Mouse (Mus musculus) right cerebral cortex, postnatal 4 days (tissue): ENCODE results near the gene Klk1.
A peak's percentile ranks its signal among the peaks of the same experiment; 100 is the strongest.
"Not testable (repeated sequence)": the region's sequence is repeated elsewhere in the genome, so short reads cannot be mapped to it uniquely, and the experiment has no call there.

Experiments used
- DNase-seq: peaks from one replicate; pipeline ENCODE4 v3.0.0-alpha.2; 2022

The Klk1 gene

DNA sequence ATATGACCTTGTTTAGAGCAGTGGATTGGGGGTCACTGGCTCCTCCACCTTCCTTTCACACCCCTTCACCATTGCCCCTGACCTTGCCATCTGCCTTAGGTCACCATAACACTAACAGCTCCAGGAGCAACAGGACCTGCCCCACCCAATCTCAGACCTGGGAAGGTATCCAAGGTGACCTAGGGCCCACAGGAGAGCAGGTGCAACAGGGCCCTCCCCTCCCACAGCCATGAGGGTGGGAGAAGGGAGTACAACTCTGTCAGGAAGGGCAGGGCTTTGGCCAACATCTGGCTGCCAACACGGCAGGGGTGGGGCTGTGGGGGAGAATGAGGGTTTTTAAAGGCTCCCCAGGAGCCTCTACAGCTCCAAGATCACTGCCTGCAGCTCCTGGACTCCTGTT is at the start of gene Klk1:
TSS of gene Klk1 (plus strand) at position 285 of the 400 bp plus-strand sequence.
- no peak for DNase-seq

GRCm38 (mm10) chr7:44179299-44180045 is 45.7 kb upstream of the Klk1 start:
- DNase-seq, result no peak

DNA sequence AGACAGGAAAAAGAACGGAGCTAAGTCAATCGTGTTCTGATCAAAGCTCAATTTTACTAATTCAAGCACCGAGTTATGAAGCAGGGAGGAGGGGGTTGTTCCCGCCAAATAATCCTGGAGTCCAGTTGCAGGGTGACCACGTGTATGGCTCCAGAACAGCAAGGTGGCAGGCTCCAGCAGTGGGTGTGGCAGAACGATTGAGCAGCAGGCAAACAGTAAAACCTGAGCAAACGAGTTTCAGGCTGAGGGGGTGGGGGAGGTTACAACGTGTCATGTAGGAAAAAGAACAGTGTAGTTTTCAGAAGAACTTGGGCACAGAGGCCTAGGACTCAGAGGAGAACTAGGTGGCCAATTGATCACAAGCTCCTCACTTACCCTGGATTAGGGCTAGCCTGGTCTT is 38.6 kb upstream of the Klk1 start:
- DNase-seq, result not testable (repeated sequence)

DNA sequence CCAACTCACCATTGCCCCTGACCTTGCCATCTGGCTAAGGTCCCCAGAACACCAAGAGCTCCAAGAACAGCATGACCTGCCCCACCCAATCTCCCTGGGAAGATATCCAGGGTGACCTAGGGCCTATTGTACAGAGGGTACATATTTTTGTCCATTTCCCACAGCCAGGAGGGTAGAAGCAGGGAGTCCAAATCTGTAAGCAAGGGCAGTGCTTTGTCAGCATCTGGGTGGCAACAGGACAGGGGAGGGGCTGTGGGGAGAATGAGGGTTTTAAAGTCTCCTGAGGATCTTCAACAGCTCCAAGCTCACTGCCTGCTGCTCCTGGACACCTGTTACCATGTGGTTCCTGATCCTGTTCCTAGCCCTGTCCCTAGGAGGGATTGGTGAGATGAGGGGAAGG is 37.2 kb upstream of the Klk1 start, which contains the start of gene Klk1b24:
TSS of gene Klk1b24 (plus strand) at position 301 of the 400 bp plus-strand sequence.
- DNase-seq, result not testable (repeated sequence)

DNA sequence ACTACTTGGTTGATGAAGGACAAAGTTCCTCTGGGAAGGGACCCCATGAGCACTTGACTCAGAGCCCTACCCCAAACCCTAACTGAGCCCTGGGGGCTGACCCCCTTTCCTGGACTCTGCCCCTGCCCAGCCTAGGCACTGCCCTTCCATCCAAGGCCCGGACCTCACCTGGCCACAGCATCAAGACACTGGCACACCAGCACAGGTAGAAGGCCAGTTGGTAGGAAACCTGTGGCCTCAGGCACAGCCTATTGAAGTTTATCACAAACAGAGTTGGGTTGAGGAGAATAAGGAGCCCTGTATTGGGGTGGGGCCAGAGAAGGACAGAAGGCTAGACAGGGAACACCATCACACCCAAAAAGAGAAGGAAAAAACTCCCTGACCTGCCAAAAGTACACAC is 31.7 kb upstream of the Klk1 start:
- not testable (repeated sequence) for DNase-seq

DNA sequence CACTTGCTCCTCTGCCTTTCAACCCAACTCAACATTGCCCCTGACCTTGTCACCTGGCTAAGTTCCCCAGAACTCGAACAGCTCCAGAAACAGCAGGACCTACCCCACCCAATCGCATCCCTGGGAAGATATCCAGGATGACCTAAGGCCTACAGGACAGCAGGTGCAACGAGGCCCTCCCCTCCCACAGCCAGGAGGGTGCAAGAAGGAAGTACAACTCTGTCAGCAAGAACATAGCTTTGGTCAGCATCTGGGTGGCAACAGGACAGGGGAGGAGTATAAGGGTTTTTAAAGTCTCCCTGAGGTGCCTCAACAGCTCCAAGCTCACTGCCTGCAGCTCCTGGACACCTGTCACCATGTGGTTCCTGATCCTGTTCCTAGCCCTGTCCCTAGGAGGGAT is 27.3 kb upstream of the Klk1 start, which contains the start of gene Klk1b3:
TSS of gene Klk1b3 (plus strand) at position 301 of the 400 bp plus-strand sequence.
- DNase-seq, result no peak

DNA sequence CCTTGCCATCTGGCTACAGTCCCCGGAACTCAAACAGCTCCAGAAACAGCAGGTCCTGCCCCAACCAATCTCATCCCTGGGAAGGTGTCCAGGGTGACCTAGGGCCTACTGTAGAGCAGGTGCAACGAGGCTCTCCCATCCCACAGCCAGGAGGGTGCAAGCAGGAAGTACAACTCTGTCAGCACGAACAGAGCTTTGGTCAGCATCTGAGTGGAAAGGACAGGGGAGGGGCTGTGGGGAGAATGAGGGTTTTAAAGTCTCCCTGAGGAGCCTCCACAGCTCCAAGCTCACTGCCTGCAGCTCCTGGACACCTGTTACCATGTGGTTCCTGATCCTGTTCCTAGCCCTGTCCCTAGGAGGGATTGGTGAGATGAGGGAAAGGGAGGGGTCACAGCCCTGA is 18.0 kb upstream of the Klk1 start, which contains the start of gene Klk1b4:
TSS of gene Klk1b4 (plus strand) at position 301 of the 400 bp plus-strand sequence.
- DNase-seq, result not testable (repeated sequence)

DNA sequence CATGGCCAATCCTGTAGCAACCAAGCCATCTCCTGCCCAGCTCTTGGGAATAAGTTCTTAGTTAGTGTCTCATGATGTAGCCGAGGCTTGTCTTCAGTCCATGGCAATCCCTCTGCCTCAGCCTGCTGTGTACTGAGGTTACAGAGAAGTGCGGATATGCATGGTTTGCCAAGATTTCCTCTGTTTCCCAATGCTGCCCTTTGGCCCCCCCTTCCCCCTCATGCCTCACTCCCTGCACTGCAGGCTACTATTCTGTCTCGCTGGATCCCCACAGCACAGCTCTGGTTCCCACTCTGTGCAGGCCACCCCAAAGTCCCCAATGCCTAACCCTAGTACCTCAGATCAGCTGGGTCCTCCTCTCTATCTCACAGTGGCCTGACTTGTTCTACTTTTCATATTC is 16.9 kb upstream of the Klk1 start:
- no peak for DNase-seq

DNA sequence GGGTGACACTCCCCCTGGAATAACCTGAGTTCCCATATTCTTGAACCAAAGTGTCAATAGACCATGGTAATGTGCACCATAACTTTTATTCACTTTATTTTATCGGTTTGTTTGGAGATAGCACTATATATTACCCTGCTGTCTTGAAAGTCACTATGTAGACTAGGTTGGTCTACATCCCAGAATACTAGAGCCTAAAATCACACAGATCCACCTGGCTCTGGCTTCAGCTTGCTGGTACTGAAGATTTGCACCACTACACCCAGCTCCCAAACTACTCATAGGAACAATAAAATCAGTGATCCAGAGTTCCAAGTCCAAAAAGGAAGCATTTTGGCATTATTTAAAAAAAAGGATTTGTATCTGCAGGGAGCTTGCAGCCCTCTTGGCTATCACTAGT is 9.5 kb upstream of the Klk1 start, which contains the start of gene Klk1b5:
TSS of gene Klk1b5 (plus strand) at position 301 of the 400 bp plus-strand sequence.
- no peak for DNase-seq

- DNase-seq, result not testable (repeated sequence)
Observed at GRCm38 (mm10) chr7:44221601-44222000, 3.6 kb upstream of the Klk1 start.

- not testable (repeated sequence) for DNase-seq
Observed at GRCm38 (mm10) chr7:44222335-44222734, 2.8 kb upstream of the Klk1 start.

DNA sequence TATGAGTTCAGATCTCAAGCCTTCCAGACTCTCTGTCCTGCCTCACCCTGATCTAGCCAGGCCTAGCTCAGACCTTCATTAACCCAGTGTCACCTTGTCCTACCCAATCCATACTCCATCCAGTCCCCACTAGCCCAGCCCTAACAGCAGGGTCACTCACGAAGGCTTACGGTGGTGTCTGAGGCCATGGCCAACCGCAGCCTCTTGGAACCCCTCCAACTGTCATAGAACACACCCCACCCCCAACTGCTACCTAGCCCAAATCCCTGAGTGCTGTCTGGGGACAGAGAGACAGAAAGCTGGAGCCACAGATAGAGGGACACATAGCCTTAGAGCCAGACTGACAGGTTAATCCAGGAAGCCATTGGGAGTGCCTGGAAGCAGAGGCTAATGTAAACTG is 10.7 kb downstream of the Klk1 start, which contains the start of gene Gm36864:
TSS of gene Gm36864 (plus strand) at position 269 of the 400 bp plus-strand sequence.
- DNase-seq, result no peak

GRCm38 (mm10) chr7:44239913-44240312 is 14.8 kb downstream of the Klk1 start:
- DNase-seq, result no peak

DNA sequence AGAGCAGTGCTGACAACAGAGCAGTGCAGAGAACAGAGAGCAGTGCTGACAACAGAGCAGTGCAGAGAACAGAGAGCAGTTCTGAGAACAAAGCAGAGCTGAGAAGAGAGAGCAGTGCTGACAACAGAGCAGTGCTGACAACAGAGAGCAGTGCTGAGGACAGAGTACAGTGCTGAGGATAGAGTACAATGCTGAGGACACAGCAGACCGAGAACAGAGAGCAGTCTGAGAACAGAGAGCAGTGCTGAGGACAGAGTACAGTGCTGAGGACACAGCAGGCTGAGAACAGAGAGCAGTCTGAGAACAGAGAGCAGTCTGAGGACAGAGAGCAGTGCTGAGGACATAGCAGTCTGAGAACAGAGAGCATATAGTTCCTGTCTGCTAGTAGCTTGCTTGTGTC is 15.6 kb downstream of the Klk1 start:
- no peak for DNase-seq

- DNase-seq, result no peak
Observed at GRCm38 (mm10) chr7:44241163-44241562, 16.0 kb downstream of the Klk1 start.

DNA sequence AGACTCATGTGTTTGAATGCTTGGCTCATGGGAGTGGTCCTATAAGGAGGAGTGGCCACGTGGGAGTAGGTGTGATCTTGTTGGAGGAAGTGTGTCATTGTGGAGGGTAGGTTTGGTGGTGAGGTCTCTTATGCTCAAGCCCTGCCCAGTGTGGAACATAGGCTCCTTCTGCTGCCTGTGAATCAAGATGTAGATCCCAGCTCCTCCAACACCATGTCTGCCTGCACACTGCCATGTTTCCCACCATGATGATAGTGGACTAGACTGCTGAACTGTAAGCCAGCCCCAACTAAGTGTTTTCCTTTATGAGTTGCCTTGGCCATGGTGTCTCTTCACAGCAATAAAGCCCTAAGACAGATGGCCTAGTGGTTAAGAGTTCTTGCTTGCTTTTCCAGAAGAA is 18.9 kb downstream of the Klk1 start:
- DNase-seq, result no peak

DNA sequence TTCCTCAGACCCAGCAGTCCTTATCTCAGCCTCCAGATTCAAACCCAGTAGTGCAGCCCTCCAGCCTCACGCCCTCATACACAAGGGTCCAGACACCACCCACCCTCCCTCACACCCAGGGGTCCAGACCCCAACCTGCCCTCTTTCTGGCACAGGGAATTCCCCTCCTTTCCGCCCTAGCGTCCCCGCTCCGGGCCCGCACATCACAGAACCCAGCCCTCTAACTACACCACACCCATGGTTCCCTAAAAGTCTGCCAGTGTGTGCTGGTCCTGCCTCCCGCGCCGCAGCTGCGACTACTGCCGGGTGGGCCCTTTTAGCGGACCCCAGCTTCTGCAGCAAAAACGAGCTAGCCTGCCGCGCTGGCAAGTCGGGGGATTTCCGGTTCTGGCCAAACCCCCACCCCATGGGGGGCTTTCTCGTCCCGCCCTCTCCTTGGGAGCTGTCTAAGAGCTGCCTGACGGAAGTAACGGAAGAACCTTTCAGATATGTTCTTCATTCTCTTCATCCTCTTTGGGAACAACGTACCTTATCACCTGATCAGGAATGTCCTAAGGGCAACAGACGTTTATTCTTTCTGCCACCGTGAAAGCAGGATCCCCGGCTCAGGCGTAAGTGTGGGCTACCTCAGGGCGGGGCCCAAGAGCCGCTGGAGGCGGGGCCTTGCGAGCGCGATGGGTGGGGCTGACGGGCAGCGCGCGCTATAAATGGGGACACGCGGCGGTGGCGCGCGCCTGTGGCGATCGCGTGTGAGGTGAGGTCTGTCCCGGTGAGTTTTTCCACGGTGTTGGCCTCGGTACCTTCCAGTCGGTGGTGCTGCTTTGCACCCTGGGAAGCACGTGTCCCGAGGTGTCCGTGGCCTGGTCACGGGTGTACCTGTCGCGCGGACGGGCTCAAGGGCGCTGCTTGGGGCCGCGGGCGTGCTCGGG is 21.2 kb downstream of the Klk1 start, which contains the start of the genes 1700028J19Rik and 2410002F23Rik:
TSS of gene 1700028J19Rik (minus strand) at position 641 of the 929 bp plus-strand sequence.
TSS of gene 2410002F23Rik (plus strand) at position 668 of the 929 bp plus-strand sequence.
- peak; percentile 92 for DNase-seq

DNA sequence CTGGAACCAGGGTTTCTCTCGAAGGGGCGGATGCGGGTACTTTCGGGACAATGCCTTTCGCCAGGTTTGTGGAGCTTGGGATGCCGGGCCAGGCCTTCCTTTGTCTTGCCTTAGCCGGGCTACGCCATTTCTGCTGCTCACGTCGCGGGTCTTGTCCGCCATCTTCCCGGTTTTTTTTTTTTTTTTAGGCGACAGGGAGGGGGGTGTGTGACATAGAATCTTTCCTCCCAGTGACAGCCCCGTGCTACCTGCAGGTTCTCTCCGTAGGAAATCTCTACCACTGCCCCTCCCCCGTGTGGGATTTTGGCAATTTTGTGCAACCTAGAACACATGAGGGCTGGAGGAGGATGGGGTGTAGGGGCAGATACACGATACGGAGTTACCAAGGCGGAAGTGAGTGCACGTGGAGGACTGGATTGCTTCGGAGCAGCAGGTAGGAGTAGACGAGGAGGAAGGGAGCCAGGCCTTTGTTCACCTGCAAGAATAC is 21.9 kb downstream of the Klk1 start:
- DNase-seq, result no peak

- no peak for DNase-seq
Observed at GRCm38 (mm10) chr7:44247971-44248370, 22.8 kb downstream of the Klk1 start.

GRCm38 (mm10) chr7:44249248-44249647 is 24.1 kb downstream of the Klk1 start:
- DNase-seq, result no peak

- not testable (repeated sequence) for DNase-seq
Observed at GRCm38 (mm10) chr7:44250732-44251275, 25.6 kb downstream of the Klk1 start.

- no peak for DNase-seq
Observed at GRCm38 (mm10) chr7:44253023-44253616, 28.0 kb downstream of the Klk1 start.
